Mouse (Mus musculus) mesoderm, embryonic 11.5 days (tissue): ENCODE measurements around the gene Cercam.
A peak's percentile ranks its signal among the peaks of the same experiment; 100 is the strongest.
"Not testable (repeated sequence)": the region's sequence is repeated elsewhere in the genome, so short reads cannot be mapped to it uniquely, and the experiment has no call there.

Experiments
- DNase-seq: peaks from one replicate; pipeline ENCODE4 v3.0.0-alpha.2; 2012; ENCODE audit warnings: low read depth, low spot score

Cercam gene

DNA sequence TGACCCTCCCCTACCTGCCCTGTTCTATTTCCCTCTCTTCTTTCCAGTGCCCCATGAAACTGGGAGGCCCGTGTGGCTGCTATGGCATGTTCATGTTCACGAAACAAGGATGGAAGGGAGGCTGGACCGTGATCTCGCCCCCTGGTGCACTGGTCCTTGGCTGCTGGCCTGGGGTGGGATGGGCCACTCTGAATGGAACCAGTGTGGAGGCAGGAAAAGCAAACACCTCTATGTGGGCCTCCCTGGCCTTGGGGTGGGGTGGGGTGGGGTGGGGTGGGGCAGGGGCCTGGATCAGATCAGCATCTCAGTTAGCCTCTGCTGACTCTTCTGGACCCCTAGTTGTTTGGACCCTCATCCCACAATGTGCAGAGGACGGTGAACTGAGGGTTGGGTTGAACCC lies 15.2 kb upstream of the Cercam start:
- DNase-seq: no peak

DNA sequence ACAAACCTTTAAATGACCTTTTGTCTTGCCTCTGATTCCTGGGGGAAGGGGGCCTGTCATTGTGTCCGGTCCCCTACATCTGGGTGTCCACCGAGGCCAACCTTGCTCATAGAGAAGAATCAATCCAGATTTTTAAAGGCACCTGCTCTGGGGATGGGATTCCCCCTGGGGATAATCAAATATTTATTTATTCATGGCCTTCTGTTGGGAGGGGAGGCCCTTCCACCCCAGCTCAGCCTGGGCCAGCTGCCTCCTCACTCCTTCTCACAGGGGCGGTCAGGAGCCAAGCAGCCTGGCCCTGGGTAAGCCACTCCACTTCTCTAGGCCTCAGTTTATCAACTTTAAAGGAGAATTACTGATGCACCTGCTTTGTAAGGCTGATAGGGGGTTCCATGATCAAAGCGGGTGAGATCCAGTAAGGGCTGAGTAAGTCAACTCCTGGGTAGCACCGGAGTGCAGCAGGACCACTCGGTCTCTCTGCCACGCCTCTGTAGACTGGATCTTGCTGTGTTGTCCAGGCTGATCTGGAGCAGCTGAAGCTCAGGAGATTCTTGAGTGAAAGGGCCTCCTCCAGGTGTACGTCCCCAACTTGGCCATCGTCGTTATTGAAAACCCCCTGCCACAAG lies 13.3 kb upstream of the Cercam start:
- DNase-seq: peak; percentile 54

DNA sequence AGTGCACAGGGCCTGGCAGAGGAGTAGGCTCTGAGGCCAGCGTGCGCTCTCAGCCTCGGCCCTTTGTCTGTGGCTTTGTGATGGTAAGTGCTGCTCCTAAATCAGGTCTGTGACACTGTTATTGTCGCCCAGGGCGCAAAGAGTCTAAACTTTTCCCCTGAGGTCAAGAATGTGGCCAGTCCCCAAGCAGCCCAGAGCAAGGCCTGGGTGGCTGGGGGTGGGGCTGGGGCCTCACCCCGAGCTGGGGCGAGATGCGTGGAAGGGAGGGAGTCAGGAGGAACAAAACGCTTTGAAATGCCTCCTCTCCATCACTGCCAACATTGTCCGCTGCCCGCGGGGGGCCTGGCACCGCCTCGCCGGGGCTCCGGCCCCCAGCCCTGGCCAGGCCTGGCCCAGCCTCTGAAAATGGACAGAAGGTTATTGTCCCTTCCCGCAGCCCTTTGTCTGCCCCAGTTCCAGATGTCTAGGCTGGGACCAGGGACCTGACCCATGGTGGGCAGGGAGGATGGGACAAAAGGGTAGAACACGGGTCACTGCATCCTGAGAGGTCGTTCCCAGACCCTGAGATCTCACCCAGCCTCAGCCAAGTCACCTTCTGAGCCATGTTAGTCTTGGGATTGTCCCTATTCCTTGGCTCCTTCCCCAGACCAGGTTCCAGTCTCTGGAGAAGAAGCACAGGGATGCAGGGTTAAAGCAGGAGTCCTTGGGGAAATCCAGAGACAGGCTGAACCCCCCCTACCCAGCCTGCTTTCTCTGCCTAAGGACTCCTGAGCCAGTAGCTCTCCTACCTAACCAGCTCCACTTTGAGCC lies 12.3 kb upstream of the Cercam start:
- DNase-seq: peak; percentile 89

DNA sequence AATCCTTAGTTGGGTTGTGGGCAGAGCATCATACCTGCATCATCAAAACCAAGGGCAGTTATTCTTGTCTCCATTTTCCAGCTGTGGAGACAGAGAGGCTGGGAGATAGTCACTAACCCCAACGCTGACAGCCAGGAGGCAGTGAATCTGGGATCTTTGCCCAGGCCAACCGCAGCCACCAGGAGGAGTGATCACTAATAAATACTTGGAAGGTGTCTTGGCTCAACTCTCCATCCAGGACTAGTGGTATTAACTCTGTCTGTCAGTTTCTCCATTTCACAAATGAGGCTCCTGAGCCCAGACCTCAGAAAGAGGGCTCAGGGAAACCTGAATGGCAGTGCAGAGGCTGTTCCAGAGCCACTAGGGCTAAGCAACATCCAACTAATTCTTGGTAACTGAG lies 11.6 kb upstream of the Cercam start:
- no peak for DNase-seq

DNA sequence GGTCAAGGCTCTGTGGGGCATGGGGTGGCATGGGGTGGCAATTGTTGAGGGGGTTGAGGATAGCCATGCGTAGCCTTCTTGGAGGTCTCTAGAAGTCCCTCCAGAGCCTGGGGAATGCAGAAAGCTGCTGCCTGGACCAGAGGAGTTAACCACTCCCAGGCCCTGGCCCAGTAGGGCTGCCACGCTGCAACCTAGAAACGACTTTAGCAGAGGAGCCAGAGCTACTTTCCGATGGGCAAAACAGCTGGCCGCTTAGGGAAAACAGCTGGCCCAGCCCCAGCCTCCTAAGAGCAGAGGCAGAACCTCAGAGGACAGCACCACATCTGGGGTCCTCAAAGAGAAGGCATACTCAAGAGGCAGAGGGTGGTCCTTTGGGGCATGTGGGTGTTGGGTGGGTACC lies 11.0 kb upstream of the Cercam start:
- DNase-seq: no peak

DNA sequence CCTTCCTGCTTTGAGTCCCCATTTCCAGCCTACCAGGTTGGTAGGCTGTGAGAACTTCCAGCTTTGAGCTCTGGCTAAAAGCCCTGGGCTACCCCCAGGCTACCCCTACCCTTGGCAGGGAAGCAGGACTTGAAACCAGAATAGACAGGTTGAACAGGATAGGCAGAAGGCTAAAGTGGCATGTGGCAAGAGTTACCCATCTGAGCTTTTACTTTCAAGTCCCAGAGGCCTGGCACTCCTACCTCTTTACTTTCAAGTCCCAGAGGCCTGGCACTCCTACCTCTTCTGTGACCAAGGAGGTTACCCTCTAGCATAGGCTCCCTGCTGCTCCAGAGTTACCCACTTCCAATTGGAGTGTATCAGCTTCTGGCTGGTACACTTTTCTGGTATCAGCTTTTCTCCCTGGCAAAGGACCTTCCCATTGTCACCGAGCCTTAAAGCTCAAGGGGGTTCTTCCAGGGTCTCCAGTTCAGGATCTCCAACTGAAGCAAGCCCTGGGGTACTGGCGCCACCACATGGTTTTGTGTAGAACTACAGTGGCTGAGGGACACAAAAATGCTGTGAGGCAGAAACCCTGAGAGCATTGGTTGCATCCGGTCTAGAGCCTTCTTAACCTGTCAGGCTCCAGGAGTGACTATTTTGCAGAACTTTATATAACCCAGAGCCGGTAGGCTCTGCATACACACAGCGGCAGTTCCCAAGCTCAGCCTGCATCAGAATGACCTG lies 10.1 kb upstream of the Cercam start:
- DNase-seq: peak; percentile 86

DNA sequence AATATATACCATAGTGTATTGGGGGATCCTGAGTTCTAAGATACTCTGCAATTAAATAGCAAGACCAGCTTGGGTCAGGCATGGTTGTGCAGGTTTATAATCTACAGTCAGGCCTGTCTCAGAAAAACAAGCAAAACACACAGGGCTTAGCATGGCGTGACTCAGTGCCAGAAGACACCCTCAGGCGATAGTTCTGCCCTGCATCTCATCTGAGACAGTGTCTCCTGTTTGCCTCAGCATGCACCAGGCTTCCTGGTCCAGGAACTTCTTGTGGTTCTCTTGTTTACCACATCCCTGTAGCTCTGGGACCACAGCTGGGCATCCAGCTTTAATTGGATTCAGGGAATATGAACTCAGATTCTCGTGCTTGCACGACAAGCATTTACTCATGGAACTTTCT lies 3.8 kb upstream of the Cercam start:
- DNase-seq: no peak

DNA sequence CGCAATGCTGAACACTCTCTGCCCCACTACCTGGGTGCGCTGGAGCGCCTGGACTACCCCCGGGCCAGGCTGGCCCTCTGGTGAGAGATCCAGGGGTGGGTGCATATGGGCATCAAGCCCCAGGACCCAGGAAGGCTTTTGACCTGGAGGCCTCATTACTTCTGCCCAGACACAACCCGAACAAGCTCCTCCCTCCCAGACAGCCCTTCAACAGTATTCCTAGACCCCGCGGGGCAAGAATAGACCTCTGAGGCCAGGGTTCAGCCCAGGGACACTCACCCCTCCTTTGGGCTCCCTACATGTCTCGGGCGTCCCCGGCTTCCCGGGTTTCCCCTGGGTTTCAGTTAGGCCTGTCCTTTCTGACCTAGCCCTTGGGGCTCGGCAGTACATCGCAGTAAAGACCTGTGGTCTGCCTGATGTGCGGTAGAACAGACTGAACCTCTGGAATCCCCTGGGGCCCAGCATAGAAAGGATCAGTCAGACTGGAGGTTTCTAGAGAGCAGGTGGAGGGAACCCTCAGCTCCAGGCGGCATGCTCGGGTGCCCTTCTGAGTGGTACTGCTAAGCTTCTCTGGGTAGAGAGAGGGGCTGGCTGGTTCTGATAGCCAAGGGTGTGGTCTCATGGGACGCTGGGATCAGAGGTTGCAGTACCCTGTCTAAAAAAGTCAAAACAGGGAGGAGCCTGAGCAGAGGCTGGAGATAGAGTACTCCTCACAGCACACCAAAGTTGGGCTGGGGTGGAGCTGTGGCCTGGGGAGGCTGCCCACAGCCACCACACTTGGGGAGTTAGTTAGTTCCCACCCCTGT lies 885 bp downstream of the Cercam start:
- DNase-seq: peak; percentile 42

DNA sequence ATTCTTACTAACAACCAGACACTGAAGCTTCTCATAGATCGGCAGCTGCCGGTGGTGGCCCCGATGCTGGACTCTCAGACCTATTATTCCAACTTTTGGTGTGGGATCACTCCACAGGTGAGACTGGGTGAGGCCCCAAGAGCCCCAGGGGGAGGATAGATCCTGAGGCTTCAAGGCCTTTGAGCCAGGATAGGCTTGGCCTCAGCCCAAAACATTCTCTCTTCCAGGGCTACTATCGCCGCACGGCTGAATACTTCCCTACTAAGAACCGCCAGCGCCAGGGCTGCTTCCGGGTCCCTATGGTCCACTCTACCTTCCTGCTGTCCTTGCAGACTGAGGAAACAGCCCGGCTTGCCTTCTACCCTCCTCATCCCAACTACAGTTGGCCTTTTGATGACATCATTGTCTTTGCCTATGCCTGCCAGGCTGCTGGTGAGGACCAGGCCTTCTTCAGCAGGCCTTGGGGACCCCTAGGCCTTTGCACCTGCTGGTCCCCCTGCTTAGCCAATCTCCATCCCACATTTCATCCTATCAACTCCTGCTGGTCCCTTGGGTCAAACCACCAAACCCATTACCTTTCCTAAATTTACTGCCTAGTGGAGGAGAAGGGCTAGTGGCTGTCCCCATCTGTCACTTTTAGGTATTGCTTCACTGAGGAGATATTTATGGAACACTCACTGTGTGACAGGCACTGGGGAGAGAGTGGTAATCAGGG lies 3.8 kb downstream of the Cercam start:
- no peak for DNase-seq

DNA sequence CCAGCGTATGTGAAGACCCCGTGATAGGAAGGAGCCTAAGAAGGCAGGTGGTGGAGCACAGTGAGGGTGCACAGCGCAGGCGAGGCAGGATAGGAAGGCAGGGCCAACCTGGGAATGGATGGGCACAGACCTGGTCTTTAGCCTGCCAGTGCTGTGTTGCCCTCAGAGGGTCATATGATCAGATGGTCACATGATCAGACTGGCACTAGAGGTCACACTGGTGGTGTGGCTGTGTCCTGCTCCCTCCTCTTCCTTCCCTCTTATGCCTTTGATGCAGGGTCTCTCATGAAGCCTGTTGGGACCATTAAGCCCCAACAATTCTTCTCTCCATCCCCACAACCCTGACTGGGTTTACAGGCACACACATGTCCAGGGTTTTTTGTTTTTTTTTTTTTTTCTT lies 4.8 kb downstream of the Cercam start:
- DNase-seq: no peak

DNA sequence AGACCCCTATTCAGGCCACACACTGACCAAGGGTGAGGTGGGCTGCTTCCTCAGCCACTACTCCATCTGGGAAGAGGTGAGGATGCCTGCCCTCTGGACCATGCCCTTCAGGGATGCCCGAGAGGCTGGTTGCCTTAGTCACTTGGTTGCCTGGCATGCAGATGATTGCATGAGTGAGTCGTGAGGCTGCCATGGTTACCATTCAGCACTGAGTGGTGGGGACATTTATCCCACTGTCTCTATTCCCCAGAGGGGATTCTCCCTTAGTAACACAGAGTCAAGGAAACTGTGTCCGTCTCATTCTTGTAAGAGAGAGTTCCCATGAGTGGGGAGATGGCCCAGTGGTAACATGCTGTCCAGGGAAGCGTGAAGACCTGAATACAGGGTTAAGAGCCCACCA lies 9.1 kb downstream of the Cercam start:
- no peak for DNase-seq

DNA sequence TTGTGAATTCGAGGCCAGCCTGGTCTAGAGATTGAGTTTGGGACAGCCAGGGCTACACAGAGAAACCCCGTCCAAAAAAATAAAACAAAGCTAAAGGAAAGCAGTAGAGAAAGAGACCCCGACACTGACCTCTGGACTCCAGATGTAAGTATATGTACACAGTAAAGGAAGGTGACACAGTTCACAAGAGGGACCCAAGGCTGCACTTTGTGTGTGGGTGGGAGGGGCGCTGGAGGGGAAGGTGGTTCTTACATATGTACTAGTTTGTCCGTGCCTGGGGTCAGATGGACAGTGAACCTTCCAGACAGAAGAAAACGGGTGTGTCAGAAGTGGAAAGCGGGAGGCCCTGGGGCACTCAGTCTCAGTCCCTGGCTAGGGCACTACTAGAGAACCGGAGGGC lies 10.2 kb downstream of the Cercam start:
- DNase-seq: no peak

DNA sequence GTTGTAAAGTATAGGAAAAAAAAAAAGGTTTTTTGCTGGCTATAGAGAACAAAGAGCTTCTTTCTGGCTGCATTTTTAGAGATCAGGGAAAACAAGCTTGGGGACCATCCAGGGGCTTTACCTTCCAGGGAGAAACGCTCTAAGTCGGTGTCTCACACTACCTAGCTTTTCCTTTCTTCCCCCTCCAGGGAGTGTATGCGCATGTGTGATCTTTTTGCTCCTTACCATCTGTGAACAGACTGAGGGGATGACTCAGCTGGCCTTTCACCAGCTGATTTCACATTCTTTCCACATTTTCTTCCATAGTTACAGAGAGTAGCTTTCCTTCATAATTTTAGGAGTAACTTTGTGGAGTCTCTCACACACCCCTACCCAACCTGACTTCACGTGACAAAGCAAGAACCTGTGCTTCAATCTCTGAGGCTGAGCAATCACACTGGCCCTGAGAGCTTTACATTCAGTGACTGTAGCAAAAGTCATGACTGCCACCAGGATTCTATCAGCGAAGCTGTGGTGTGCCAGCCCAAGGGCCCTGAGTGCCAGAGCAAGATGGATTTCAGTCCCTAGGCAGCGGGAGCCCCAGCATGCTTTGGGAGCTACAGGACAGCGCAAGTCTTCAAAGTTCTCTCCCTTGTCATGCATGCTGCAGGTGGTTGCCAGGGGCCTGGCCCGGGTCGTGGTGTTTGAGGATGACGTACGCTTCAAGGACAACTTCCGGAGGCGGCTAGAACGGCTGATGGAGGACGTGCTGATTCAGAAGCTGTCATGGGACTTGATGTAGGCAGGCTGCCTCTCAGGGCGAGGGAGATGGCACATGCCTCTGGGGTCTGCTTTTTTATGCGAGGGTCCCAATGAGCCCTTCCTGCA lies 11.2 kb downstream of the Cercam start:
- no peak for DNase-seq

DNA sequence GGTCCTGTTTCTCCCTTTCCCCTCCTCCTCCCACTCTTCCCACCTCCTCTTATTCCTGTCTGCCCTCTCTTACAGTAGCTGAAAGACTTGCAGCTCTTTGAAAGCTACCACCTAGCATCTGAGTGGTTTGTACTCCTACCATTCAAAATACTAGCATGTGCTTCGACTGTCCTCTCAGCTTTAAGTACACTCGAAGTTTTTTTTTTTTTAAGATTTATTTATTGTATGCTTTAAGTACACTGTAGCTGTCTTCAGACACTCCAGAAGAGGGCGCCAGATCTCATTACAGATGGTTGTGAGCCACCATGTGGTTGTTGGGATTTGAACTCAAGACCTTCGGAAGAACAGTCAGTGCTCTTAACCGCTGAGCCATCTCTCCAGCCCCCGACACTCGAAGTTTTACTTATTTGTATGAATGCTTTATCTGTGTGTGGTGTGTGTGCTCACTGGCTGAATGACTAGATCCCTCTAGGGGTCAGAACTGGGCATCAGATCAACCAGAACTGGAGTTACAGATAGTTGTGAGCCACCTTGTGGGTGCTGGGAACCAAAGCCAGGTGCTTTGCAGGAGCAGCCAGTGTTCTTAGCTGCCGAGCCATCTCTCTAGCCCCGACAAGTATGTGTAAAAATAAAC lies 17.8 kb downstream of the Cercam start:
- DNase-seq: not testable (repeated sequence)

DNA sequence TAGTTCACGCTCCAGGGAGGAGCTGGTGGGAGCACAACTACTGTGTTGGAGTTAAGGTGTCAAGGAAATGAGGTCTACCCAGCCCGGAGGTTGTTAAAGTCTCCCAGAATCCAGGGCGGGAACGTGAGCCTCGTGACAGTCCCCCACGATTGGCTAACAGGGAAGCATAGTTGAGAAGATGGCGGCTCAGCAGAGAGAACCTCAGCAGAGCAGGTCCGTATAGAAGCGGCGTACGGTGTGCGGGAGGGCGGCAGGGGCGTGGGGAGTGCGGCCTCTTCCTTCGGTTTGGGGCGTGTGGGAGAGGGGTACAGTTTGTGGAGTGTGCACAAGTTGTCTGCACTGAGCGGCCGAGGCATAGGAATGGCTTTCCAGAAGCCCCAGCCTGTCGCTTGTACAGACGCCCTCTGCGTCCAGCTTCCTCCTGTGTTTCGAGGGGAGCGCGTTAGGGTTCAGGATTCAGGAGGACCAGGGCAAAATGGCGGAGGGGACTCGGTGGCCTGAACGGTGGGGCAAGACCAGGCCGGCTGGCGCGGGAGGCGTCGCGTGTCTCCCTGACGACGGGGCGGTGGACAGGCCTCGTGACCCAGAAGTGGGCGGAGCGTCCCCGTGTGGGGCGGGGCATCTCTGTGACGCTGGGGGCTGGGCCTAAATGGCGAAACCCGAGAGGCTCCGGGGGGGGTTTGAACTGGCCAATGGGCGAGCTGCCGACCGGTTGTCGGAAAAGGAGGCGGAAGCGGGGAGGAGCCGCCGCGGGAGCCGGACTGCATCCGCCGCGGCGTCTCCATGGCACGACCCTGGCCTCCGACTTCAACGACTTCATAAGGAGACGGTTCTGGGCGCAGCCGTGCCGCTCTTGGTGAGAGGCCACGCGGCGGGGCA lies 20.3 kb downstream of the Cercam start, which contains the start of gene Odf2:
Odf2 (plus strand) TSS at position 156 of the 879 bp plus-strand sequence.
- peak; percentile 99 for DNase-seq

DNA sequence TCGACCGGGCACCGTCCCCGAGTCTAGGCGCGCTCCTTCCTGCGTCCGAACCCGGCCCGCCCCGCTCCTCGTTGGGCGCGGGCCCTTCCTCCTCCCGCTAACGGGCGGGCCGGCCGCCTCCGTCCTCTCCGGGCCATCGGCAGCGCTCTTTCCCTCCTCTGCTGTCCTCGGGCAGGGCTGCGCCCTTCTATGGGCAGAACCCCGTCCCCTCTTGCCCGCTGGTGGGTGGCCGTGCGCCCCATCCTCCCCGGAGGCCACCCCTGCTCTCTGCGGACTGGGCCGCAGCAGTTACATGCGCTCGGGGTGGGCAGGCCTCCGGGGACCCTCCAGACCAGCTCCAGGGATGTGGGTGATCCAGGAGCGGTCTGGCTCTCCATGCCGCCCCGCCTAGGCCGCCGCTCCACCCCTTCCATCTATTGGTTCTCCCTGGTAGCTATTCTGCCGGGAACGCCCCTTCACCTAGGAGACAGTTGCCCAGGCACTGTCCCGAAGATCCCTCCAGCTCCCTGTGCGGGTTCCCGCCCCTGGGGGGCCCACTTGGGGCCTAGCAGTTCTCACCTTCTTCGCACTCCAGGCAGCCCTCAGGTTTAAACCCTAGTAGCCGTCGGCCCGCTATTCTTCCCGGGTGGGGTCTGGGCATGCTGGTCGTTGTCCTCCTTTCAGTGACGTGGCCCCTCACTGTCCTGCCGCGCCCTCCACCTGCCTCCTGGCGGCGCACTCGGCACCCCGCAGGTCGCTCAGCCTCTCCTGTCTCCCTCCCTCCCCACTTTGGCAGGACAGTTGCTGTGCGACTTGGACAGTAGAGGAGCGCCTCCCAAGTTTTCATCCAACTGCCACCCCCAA lies 21.2 kb downstream of the Cercam start:
- peak; percentile 87 for DNase-seq

DNA sequence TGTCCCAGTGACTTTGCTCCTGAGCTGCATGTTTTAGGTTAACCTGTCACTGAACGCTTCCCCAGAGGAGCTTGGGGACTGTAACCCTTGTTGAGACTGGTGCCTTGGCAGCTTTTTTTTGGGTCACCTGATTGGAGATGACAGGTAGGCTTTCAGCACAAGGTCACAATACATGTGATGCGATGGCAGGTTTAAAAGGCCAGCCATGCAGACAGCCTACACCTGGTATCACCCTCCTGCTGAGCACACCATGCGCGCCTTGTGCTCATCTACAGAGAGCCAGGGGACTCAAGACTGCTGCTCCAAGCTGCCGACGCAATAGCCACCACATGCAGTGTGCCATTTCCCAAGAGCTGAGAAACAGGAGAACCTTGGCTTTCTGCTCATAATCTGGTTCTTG lies 22.8 kb downstream of the Cercam start:
- DNase-seq: no peak

DNA sequence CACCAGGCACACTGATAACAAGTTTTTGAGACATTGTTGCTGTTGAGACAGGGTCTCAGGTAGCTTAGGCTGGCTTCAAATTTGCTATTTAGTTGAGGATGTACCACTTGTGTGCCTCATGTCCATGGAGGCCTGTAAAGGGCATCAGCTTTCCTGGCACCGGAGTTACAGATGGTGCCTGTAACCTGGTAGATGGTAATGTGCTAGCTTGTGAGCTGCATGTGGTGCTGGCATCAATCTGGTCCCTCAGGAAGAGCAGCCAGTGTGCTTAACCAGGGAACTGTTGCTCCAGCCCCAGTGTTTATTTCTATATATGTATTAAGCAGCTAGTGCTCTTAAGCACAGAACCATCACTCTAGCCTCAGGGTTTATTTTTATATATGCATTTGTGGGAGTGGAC lies 27.1 kb downstream of the Cercam start:
- no peak for DNase-seq
